Mouse (Mus musculus) stomach, embryonic 14.5 days (tissue): ENCODE measurements at regions not wholly inside any gene's neighbourhood (a gene's known extent, or its start where the extent isn't known, plus 50 kb on each side); places are given as distances from the start of the nearest gene placed in this dataset.
"Not testable (repeated sequence)": the region's sequence is repeated elsewhere in the genome, so short reads cannot be mapped to it uniquely, and the experiment has no call there.

Experiments
- ATAC-seq: fragments of 200-750 bp; cut with Nextera tagmentation; 2 replicates; pipeline ENCODE4 v1.8.0; 2017; ENCODE audit warnings: low read depth, moderate TSS enrichment; ENCODE audit not compliant: insufficient number of reproducible peaks, insufficient read depth, low FRiP score
- H3K27ac ChIP-seq: fragments of 300-500 bp; sonication (generic); 2 replicates; pipeline ENCODE4 v1.5.1; 2014; ENCODE audit warnings: mild to moderate bottlenecking, low read length, moderate library complexity, mixed read lengths
- H3K27me3 ChIP-seq: fragments of 300-500 bp; sonication (generic); 2 replicates; pipeline ENCODE4 v1.6.1; 2014; ENCODE audit warnings: low read length, control low read depth, mixed read lengths; ENCODE audit not compliant: control insufficient read depth, insufficient read depth
- H3K36me3 ChIP-seq: fragments of 300-500 bp; sonication (generic); 2 replicates; pipeline ENCODE4 v1.6.1; 2014; ENCODE audit warnings: mild to moderate bottlenecking, control low read depth, low read length, moderate library complexity, mixed read lengths; ENCODE audit not compliant: control insufficient read depth, insufficient read depth
- H3K4me1 ChIP-seq: fragments of 300-500 bp; sonication (generic); 2 replicates; pipeline ENCODE4 v1.6.1; 2014; ENCODE audit warnings: low read length, control low read depth, mixed read lengths; ENCODE audit not compliant: control insufficient read depth, insufficient read depth
- H3K4me2 ChIP-seq: fragments of 300-500 bp; sonication (generic); replicated peaks from 2 replicates; pipeline ENCODE4 v1.6.1; 2014; ENCODE audit warnings: low read depth, low read length, control low read depth
- H3K4me3 ChIP-seq: fragments of 300-500 bp; sonication (generic); 2 replicates; pipeline ENCODE4 v1.5.1; 2014; ENCODE audit warnings: low read depth, low read length, control low read depth
- H3K9ac ChIP-seq: fragments of 300-500 bp; sonication (generic); replicated peaks from 2 replicates; pipeline ENCODE4 v1.6.1; 2014; ENCODE audit warnings: low read depth, mild to moderate bottlenecking, control low read depth, low read length, moderate library complexity, mixed read lengths
- H3K9me3 ChIP-seq: fragments of 300-500 bp; sonication (generic); 2 replicates; pipeline ENCODE4 v1.6.1; 2016; ENCODE audit warnings: low read depth, low read length, control low read depth; ENCODE audit not compliant: control insufficient read depth
- WGBS: fragments of 180-500 bp; shearing (Covaris S2); extraction: QIAGEN DNeasy Blood & Tissue Kit; methylation state at CpG from one replicate; pipeline ENCODE4 v1.1.7; 2014; 5-methylcytosine and 5-hydroxymethylcytosine counted together

DNA sequence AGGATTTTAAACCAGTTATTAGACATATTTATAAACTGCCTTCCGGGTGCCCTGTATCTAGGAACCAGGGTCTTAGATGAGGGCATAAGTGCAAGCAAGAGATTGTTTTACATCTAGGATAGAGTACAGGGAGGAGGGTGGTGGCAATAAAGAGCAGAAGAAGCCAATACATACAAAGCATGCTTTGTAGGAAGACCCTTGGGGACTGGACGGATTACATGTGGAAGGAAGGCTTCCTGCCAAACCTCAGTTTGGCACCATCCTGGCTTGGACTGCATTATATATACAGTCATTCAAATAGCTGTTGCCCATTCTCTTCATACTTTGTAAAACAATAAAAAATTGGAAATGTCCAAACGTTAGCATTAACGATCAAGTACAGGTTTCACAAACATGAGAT is 184.7 kb upstream of the L3mbtl3 start:
- H3K27ac ChIP-seq, result no peak overlapping the region
- no peak overlapping the region for H3K4me3 ChIP-seq
- 72% methylated on average over 4 of the region's 4 CpGs for WGBS
- no peaks in the 10 kb centered on the region for H3K9me3 ChIP-seq
- no peak overlapping the region for H3K4me2 ChIP-seq
- no peaks in the 10 kb centered on the region for H3K4me1 ChIP-seq
- ATAC-seq, result no peak
- H3K27me3 ChIP-seq, result no peaks in the 10 kb centered on the region
- no peaks in the 10 kb centered on the region for H3K36me3 ChIP-seq
- H3K9ac ChIP-seq, result no peak overlapping the region

DNA sequence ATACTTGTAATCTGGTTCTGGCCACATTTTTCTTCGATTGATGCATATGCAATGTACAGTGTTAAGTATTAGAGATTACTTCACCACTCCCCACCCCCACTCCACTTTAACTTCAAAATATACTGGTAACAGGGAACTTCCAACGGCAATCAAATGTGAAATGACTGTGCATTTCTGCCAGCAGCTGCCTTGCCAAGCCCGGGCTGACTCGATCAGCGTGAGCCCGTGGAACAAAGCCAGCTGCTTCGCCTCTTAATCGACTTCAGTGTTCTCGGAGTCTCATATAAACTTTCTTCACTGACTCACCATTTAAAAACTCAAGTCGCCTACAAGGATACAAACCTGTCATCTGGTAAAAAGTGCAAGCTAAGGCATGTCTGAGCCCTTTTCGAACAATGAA is 188.7 kb upstream of the L3mbtl3 start:
- H3K4me2 ChIP-seq, result 0 out of 2 replicates have a peak overlapping the region, but pooled peaks have one; percentile 5
- H3K27ac ChIP-seq, result no peak overlapping the region
- 32% methylated on average over 11 of the region's 11 CpGs for WGBS
- H3K4me3 ChIP-seq, result no peak overlapping the region
- H3K9ac ChIP-seq, result no peak overlapping the region
- H3K36me3 ChIP-seq, result no peaks in the 10 kb centered on the region
- no peaks in the 10 kb centered on the region for H3K9me3 ChIP-seq
- H3K27me3 ChIP-seq, result no peaks in the 10 kb centered on the region
- peak; percentile 42; the same call in 1 of the 2 replicates for ATAC-seq
- H3K4me1 ChIP-seq, result no peaks in the 10 kb centered on the region

DNA sequence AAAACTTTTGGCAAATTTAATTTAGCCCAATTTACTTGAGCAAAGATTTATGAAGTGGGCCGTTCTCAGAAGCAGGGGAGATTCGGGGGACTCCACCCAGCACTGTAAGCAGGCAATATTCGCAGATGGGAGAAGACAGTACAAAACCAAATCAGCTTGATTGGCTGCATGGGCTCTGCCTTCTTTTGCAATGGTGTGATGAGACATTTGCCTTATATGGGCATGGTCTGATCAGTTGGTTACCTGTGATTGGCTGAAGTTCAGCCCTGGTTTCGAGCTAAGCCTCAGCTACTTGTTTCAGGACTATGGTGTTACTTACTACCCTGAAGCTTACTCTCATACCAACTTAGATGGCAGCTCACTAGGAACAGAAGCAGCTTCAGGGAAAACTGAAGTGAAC is 185.6 kb upstream of the Arhgap18 start:
- Histone ChIP-seq H3K4me3 (no peak overlapping the region), H3K36me3 (no peaks in the 10 kb centered on the region), H3K4me2 (no peak overlapping the region), H3K4me1 (no peaks in the 10 kb centered on the region), H3K9me3 (no peaks in the 10 kb centered on the region), H3K9ac (no peak overlapping the region), H3K27ac (no peak overlapping the region), H3K27me3 (no peaks in the 10 kb centered on the region)
- 61% methylated on average over 4 of the region's 4 CpGs for WGBS
- ATAC-seq, result no peak

DNA sequence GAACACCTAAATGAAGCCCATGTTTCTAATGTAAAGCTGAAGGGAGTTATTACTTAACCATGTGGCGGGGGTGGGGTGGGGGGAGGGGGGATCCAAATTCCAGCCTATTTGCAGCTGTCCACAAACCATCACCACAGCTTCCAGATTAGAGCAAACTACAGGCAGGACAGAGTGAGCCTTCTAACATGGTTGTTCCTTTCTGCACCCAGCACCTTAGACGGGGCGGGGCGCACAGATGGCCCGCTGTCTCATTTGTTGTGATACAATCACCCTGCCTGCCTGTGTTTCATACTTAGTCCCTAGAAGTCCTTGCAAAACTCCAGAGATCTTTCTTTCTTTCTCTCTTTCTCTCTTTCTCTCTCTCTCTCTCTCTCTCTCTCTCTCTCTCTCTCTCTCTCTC is 182.8 kb upstream of the Arhgap18 start:
- H3K9ac ChIP-seq, result no peak overlapping the region
- no peak for ATAC-seq
- no peak overlapping the region for H3K4me3 ChIP-seq
- no peaks in the 10 kb centered on the region for H3K27me3 ChIP-seq
- H3K36me3 ChIP-seq, result no peaks in the 10 kb centered on the region
- no peaks in the 10 kb centered on the region for H3K4me1 ChIP-seq
- no peak overlapping the region for H3K4me2 ChIP-seq
- 80% methylated on average over 5 of the region's 5 CpGs for WGBS
- H3K9me3 ChIP-seq, result no peaks in the 10 kb centered on the region
- H3K27ac ChIP-seq, result no peak overlapping the region

DNA sequence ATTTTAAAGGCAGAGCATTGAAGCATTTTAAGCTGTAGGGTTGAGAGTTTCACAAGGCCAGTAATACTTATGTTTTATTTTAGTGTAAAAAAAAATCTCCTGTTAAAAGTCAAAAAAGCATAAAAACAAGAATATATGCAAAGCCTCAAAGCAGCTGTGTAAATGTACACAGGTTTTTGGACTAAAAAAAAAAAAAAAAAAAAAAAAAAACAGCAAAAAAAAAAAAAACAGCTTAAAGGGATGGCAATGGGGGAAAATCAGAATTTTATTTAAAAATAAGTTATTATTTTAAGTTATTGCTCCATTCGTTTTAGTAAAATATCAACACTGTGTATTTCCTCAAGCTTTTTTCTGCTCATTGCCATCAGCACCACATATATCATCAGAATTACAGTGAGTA is 181.8 kb upstream of the Arhgap18 start:
- Histone ChIP-seq H3K4me3 (no peak overlapping the region), H3K27ac (no peak overlapping the region), H3K9ac (no peak overlapping the region), H3K36me3 (no peaks in the 10 kb centered on the region), H3K4me1 (no peaks in the 10 kb centered on the region), H3K4me2 (no peak overlapping the region), H3K27me3 (no peaks in the 10 kb centered on the region), H3K9me3 (no peaks in the 10 kb centered on the region)
- whole genome bisulfite sequencing, result 60% methylated on average over 1 of the region's 1 CpGs
- no peak for ATAC-seq

DNA sequence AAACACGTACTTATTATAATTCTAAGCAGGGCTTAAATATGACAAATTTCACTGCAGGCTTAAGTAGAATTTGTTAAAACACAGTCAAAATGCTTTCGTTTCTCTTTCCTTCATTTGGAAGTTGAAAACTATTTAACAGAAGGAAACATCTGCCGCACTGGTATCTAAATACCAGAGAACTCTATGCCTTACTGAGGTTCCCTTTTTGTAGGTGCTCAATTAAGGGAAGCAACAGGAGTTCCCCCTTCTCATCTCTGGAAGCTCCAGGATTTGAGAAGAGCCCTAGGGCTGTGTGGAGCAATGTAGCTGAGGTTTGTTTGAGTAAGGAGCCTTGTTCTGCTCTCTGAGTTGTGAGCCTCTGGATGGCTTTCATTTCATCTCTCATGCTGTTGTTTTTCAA is 177.1 kb upstream of the Arhgap18 start:
- no peak overlapping the region for H3K27ac ChIP-seq
- ATAC-seq, result no peak
- H3K36me3 ChIP-seq, result no peaks in the 10 kb centered on the region
- no peaks in the 10 kb centered on the region for H3K27me3 ChIP-seq
- no peak overlapping the region for H3K4me2 ChIP-seq
- H3K4me3 ChIP-seq, result no peak overlapping the region
- no peak overlapping the region for H3K9ac ChIP-seq
- no peaks in the 10 kb centered on the region for H3K9me3 ChIP-seq
- 72% methylated on average over 3 of the region's 3 CpGs for WGBS
- no peaks in the 10 kb centered on the region for H3K4me1 ChIP-seq

DNA sequence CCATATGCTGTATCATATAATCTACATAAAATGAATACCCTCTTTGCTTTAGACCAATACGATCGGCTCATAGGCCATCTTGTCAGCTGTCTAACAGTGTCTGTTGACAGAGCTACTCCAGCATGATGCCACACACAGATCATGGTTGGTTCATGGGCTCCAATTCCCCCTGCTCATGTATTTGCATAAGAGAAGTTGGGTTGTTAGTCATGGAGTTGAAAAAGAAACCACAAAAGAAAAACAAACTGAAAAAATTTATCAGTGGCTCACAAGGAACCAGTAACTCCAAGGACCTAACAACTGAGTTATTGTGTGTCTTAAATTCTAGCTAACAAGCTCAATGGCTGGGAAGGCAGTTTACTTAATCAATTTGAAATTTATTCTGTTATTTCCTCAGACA is 176.1 kb upstream of the Arhgap18 start:
- Histone ChIP-seq H3K27me3 (no peaks in the 10 kb centered on the region), H3K9ac (no peak overlapping the region), H3K9me3 (no peaks in the 10 kb centered on the region), H3K4me1 (no peaks in the 10 kb centered on the region), H3K27ac (no peak overlapping the region), H3K36me3 (no peaks in the 10 kb centered on the region), H3K4me2 (no peak overlapping the region), H3K4me3 (no peak overlapping the region)
- 91% methylated on average over 2 of the region's 2 CpGs for WGBS
- ATAC-seq, result no peak

DNA sequence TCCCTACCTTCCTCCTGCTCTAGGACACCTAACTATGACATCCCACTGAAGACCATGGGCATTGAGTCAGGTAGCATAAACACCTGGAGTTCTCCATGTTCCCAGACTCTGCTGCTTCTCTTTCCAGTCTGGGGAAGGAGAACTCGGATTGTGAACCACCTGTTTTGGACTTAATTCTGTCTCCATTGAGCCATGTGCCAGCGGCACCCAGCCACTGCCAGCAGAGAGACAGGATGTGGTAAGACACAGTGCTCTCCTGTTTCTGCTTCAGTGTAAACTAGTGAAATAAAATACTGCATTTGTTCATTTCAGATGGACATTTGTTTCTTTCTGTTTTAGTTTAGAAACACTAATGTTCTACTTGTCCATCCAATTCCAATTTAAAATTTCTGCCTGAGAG is 168.1 kb upstream of the Arhgap18 start:
- Histone ChIP-seq H3K27ac (no peak overlapping the region), H3K9me3 (peaks cover 10% of the 10 kb centered on the region; the same call in 1 of the 2 replicates), H3K36me3 (no peaks in the 10 kb centered on the region), H3K27me3 (no peaks in the 10 kb centered on the region), H3K4me1 (no peaks in the 10 kb centered on the region), H3K9ac (no peak overlapping the region), H3K4me2 (no peak overlapping the region), H3K4me3 (no peak overlapping the region)
- WGBS, result 81% methylated on average over 2 of the region's 2 CpGs
- ATAC-seq, result no peak

DNA sequence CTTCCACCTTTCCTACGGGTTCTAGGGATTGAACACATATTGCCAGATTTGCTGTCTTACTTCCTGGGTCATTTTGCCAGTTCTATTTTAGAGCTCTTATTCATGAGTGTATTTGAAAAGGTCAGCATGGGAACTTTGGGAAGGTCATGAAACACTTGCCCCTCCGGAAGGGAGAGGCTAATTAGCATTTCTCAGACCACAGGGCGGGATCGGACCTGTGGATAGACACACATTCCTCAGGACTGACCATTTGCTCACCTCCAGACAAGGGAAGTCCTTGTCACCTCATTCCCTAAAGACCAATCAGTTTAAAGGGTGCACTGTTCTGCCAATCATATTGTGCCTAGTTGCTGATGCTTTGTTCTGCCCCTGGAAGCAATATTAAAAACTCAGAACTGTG is 146.1 kb upstream of the Arhgap18 start:
- H3K4me1 ChIP-seq, H3K4me3 ChIP-seq, H3K27ac ChIP-seq, H3K9ac ChIP-seq, H3K27me3 ChIP-seq, H3K36me3 ChIP-seq, H3K9me3 ChIP-seq, H3K4me2 ChIP-seq, ATAC-seq: not testable (repeated sequence)
- 71% methylated on average over 4 of the region's 4 CpGs for WGBS
